Mouse (Mus musculus) testis, adult 2 months (tissue): Measurements from ENCODE around the gene Afg3l1.

Source experiments
- CTCF ChIP-seq: fragments of 200-500 bp; IDR thresholded peaks from 2 replicates; pipeline ENCODE4 v1.5.1; 2012; ENCODE audit warnings: low read depth, mild to moderate bottlenecking, inconsistent platforms, low read length, moderate library complexity; ENCODE audit not compliant: control insufficient read depth, insufficient read depth, insufficient replicate concordance
- POLR2A ChIP-seq: fragments of 200-500 bp; IDR thresholded peaks from 2 replicates; pipeline ENCODE4 v1.6.1; 2012; ENCODE audit warnings: low read depth, mild to moderate bottlenecking, inconsistent platforms, low read length, moderate library complexity; ENCODE audit not compliant: control insufficient read depth

DNA sequence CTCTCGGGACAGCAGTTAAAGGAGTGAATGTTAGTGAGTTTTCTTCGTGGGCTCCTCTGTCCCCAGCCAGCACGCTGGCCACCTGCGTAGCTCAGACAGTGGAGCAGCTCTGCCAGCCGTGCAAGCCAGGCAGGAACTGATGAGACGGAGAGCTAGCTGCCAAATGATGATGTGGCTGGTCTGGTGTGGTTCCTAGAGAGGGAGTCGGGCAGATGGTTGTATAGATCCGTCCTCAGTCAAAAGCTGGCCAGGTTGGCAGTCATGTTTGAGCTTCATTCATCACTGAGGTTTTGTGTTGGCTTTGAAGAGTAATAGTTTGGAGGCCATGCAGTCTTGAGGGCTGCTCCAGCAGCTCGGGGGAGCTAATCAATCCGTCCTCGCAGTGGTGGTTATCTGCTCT is 21.3 kb downstream of the Afg3l1 start:
- no peak for TF ChIP-seq CTCF
- no peak for TF ChIP-seq POLR2A
